Mouse (Mus musculus): Measurements from ENCODE around the gene Slc16a1.

DNA sequence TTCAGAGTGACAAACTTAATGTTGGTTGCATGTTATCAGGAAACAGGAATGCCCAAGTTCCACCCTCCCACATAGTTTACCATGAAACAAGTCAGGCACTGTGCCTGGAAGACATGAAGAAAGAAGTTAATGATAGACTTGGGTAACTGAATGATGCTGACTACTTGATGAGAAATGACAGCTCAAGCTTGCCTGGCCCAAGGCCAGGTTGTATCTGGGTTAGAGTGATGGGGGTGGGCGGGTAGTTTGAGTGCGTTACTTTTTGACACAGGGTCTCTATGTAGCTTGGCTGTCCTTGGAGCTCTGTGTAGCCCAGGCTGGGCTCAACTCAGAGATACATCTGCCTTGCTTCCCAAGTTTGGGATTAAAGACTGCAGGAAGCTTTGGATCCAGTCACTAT, 20.2 kb downstream of the Slc16a1 start:
- no peak for TF ChIP-seq POLR2A (IDR thresholded peaks at IDR 0.05; ENCODE audit: control insufficient read depth, low read depth, low read length)
- TF ChIP-seq CTCF (IDR thresholded peaks at IDR 0.05; ENCODE audit: control insufficient read depth, insufficient read depth, insufficient replicate concordance, low read depth, low read length) = no peak

Data from testis, adult 2 months (tissue).